Comparison of ENCODE assay signal across 7 mouse cellular contexts in the genomic region with DNA sequence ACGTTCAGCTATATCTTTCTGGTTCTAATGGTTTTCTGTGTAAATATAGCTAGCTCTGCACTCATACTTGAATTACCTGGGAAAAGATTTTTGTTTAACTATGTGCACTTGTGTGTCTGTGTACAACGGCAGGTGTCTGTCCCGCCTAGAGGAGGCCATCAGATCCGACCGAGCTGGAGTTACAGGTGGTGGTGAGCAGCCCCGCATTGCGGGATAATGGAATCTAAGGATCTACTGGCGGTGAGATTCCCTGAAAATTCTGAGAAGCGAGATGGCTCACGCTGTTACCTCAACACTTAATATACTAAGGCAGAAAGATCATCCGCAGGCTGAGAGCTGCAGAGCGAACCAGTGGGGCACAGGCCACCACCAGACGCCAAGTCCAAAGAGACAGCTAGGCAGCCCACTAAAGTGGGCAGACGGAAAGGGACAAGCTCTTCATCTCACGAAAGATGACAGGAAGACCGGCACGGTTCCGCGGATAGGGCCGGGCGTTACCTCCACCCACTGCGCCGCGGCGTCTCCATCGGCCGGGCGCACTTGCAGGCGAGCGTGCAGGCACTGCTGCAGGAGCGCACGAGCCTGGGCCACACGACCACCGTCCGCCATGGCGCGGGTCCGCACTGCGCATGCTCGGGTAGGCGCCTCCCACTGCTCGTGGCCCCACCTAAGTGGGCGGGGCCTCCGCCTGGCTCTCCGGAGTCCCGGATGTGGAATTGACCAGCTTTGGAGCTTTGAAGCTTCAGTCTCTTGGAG. TPM values are rescaled to one million over a fixed set of nuclear protein-coding genes. Genes with fewer than 3 reads are reported as not detected.
DNase-seq lines count a peak whose midpoint lies in the region; ATAC-seq and TF ChIP-seq lines count a peak whose summit lies in the region.

A gene (minus strand): TSS at position 625 of the 756 bp plus-strand sequence.

- H3K79me2 ChIP-seq in heart, adult 2 months (replicated peaks; ENCODE audit: control insufficient read depth, insufficient read depth, low read length), result no peaks in the 10 kb centered on the region

- 2% methylated on average over 46 of the region's 46 CpGs for WGBS in embryonic facial prominence, embryonic 12.5 days
- 2% methylated on average over 46 of the region's 46 CpGs for WGBS in heart, adult 2 months
- 3% methylated on average over 46 of the region's 46 CpGs for WGBS in limb, embryonic 13.5 days
- 2% methylated on average over 45 of the region's 46 CpGs for WGBS in midbrain, embryonic 16.5 days

- H3K27ac ChIP-seq in embryonic facial prominence, embryonic 12.5 days, result peak within 1 kb of the TSS; percentile 76
- H3K27ac ChIP-seq in heart, adult 2 months, result peak within 1 kb of the TSS; percentile 85
- H3K27ac ChIP-seq in limb, embryonic 13.5 days, result no peak within 1 kb of the TSS
- H3K27ac ChIP-seq in midbrain, embryonic 16.5 days (ENCODE audit: low read length), result peak within 1 kb of the TSS; percentile 82

- TF ChIP-seq CTCF in heart, adult 2 months (IDR thresholded peaks at IDR 0.05), result no peak

- 0 out of 2 replicates have a peak, but pooled peaks have one; percentile 19 for TF ChIP-seq EP300 in heart, adult 2 months (IDR thresholded peaks at IDR 0.05; ENCODE audit: insufficient read depth, low read depth, low read length)

- peak within 1 kb of the TSS; percentile 73 for H3K9ac ChIP-seq in embryonic facial prominence, embryonic 12.5 days
- H3K9ac ChIP-seq in heart, adult 2 months (ENCODE audit: low read depth, low read length), result peak within 1 kb of the TSS; percentile 98
- peak within 1 kb of the TSS; percentile 77 for H3K9ac ChIP-seq in limb, embryonic 13.5 days
- H3K9ac ChIP-seq in midbrain, embryonic 16.5 days (ENCODE audit: low read depth, low read length), result peak within 1 kb of the TSS; percentile 80

- peak within 1 kb of the TSS; percentile 57 for H3K4me2 ChIP-seq in embryonic facial prominence, embryonic 12.5 days (replicated peaks)
- H3K4me2 ChIP-seq in limb, embryonic 13.5 days (replicated peaks), result peak within 1 kb of the TSS; percentile 68
- H3K4me2 ChIP-seq in midbrain, embryonic 16.5 days (ENCODE audit: low read length), result peak within 1 kb of the TSS; percentile 81

- no peaks in the 10 kb centered on the region for H3K36me3 ChIP-seq in embryonic facial prominence, embryonic 12.5 days
- no peaks in the 10 kb centered on the region; the same call in 1 of the 2 replicates for H3K36me3 ChIP-seq in heart, adult 2 months (ENCODE audit: control insufficient read depth, insufficient read depth, low read length)
- H3K36me3 ChIP-seq in limb, embryonic 13.5 days, result no peaks in the 10 kb centered on the region
- no peaks in the 10 kb centered on the region for H3K36me3 ChIP-seq in midbrain, embryonic 16.5 days (ENCODE audit: control insufficient read depth, insufficient read depth, low read length)

- peak; percentile 99 for TF ChIP-seq POLR2A in heart, adult 2 months (IDR thresholded peaks at IDR 0.05; ENCODE audit: insufficient read depth, low read depth, low read length)

- H3K4me3 ChIP-seq in embryonic facial prominence, embryonic 12.5 days, result peak within 1 kb of the TSS; percentile 76
- peak within 1 kb of the TSS; percentile 93 for H3K4me3 ChIP-seq in heart, adult 2 months
- H3K4me3 ChIP-seq in limb, embryonic 13.5 days, result peak within 1 kb of the TSS; percentile 71
- peak within 1 kb of the TSS; percentile 78 for H3K4me3 ChIP-seq in midbrain, embryonic 16.5 days (ENCODE audit: low read depth, low read length)

- peaks cover 2% of the 10 kb centered on the region; the same call in 1 of the 2 replicates for H3K4me1 ChIP-seq in embryonic facial prominence, embryonic 12.5 days
- no peaks in the 10 kb centered on the region; the same call in 1 of the 2 replicates for H3K4me1 ChIP-seq in heart, adult 2 months (ENCODE audit: control insufficient read depth, insufficient read depth, low read length)
- H3K4me1 ChIP-seq in limb, embryonic 13.5 days, result 0 out of 2 replicates have a peak, but pooled peaks cover 3% of the 10 kb centered on the region
- peaks cover 5% of the 10 kb centered on the region; the same call in 1 of the 2 replicates for H3K4me1 ChIP-seq in midbrain, embryonic 16.5 days (ENCODE audit: control insufficient read depth, insufficient read depth, low read length)

- H3K9me3 ChIP-seq in embryonic facial prominence, embryonic 12.5 days, result no peaks in the 10 kb centered on the region
- H3K9me3 ChIP-seq in limb, embryonic 13.5 days, result no peaks in the 10 kb centered on the region
- H3K9me3 ChIP-seq in midbrain, embryonic 16.5 days (replicated peaks; ENCODE audit: control insufficient read depth, low read length, poor library complexity, severe bottlenecking), result no peaks in the 10 kb centered on the region

- no peaks in the 10 kb centered on the region for H3K27me3 ChIP-seq in embryonic facial prominence, embryonic 12.5 days
- no peaks in the 10 kb centered on the region for H3K27me3 ChIP-seq in heart, adult 2 months (ENCODE audit: control insufficient read depth, insufficient read depth, low read length)
- no peaks in the 10 kb centered on the region for H3K27me3 ChIP-seq in limb, embryonic 13.5 days
- no peaks in the 10 kb centered on the region for H3K27me3 ChIP-seq in midbrain, embryonic 16.5 days (ENCODE audit: control insufficient read depth, insufficient read depth, low read depth, low read length)

- peak; percentile 95 for DNase-seq in adrenal gland, postnatal 25 days
- peak; percentile 93 to 96 for DNase-seq in heart, adult 2 months
- peak; percentile 89 to 91 for DNase-seq in kidney, adult 8-10 months
- peak; percentile 90 to 95 for DNase-seq in spleen, postnatal 10 days (ENCODE audit: low spot score in 2 of 2)

- ATAC-seq in embryonic facial prominence, embryonic 12.5 days (ENCODE audit: insufficient number of reproducible peaks, insufficient read depth, low FRiP score, low TSS enrichment), result peak; percentile 95
- ATAC-seq in limb, embryonic 13.5 days (ENCODE audit: low FRiP score, low read depth), result peak; percentile 96
- ATAC-seq in midbrain, embryonic 16.5 days, result peak; percentile 95

- intact Hi-C loops in heart, adult 2 months (cut with DNase I), result loop anchor here (5.0 kb wide), 2 partner anchors 826 to 891 kb away; no protein-coding TSS in a partner anchor

RNA-seq across cellular contexts. Expression of the gene that starts here (rescaled TPM):
- total RNA-seq in adrenal gland, postnatal 25 days (2021), result 17.2 and 39.9 TPM in 2 replicates
- polyA plus RNA-seq in embryonic facial prominence, embryonic 12.5 days (2016; fragmentation: Nextera tagmentation; extraction: Ambion mirVana), result 21.1 and 22.1 TPM in 2 replicates
- total RNA-seq in heart, adult 2 months (2021), result 1 to 10 TPM; 4.4 to 5.5 TPM
- polyA plus RNA-seq in heart, adult 2 months (2012; rRNA removed), result 3.9 and 5.9 TPM in 2 replicates
- 20.8 and 22.7 TPM in 2 replicates for polyA plus RNA-seq in limb, embryonic 13.5 days (2015; fragmentation: Nextera tagmentation; extraction: Ambion mirVana)
- polyA plus RNA-seq in midbrain, embryonic 16.5 days (2015; fragmentation: Nextera tagmentation; extraction: Ambion mirVana), result 18.2 and 24.7 TPM in 2 replicates
